Mouse (Mus musculus) testis, postnatal 14 days (tissue): ENCODE data around the gene Mgat5.

Experiments used
- DNase-seq: peaks from one replicate; pipeline ENCODE4 v3.0.0; 2021; ENCODE audit warnings: low spot score

The Mgat5 gene

DNA sequence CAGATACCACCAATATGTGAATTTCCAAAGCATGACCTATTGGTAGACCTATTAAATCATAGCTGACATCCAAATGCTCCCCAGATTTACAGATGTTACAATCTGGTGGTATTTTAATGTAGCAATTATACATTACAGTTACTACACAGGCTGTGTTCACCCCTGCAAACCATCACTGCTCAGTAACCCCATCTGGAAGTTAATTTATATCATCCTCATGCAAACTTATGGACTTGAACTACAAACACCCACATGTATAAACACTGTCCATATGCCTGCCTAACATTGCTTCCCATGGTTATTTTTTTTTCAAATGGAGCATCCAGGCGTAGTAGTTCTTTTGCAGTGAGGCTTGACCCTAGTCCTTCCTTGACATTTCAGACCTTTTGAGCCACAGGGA lies 236.2 kb downstream of the Mgat5 start:
- DNase-seq, result no peak

DNA sequence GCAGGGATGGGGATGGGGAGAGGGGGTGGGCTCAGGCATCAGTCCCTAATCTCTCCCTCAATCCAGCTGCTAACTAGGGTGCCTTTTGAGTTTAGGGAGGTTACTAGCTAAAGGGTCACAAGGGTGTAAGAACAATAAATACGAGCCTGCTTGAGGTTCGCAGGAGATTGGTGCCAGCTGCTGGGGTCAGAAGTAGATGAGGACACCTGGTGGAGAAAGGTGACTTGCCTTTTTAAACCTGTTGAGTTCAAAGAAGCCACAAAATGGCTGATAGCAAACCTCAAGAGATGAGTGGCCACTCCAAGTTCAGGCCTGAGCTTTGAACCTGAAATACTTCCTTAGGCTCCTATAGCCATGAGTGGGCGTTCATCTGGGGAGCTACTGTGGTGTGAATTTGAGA lies 236.9 kb downstream of the Mgat5 start:
- no peak for DNase-seq

DNA sequence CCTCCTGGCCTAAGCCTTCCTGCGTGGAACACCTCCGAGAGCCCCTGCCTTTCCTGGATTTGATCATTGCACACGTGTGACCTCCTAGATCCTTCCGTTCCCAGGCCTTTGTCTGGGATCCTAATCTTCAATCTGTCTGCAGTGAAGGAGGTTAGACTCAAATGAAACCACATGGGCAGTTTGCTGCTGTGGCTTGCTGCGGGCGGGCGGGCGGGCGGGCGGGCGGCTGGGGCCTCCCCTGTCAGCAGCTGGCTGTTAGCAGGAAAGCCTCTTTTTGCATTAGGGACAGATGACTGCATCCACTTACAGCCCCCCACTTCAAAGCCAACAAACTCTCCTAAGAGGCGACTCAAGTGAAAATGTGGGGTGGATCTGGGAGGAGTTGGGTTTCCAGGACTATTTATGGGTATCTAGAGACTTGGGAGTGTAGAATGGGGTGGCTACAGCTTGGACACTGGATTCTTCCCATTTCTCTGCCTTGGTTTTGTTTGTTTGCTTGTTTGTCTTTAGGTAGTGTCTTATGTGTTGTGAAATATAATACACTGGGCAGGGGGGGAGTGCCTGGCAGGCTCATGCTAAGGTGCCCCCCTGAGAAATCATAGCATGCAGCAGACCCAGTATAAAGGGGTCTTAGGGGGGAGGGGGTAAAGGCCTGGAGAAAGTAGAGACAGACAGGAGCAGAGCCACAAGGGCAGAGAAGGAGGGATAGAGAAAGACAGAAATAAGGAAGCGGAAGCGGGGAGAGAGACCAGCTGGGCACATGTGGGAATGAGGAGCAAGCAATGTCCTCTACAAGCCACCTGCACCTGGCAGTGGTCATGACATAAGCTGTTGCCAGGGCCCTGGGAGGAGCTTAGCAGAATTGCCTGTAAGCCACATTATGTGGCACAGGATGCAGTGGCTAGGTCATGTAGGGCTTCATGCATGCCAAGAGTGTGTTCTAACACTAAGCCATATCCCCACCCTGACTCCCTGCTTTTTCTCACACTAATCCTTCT lies 238.4 kb downstream of the Mgat5 start:
- no peak for DNase-seq

DNA sequence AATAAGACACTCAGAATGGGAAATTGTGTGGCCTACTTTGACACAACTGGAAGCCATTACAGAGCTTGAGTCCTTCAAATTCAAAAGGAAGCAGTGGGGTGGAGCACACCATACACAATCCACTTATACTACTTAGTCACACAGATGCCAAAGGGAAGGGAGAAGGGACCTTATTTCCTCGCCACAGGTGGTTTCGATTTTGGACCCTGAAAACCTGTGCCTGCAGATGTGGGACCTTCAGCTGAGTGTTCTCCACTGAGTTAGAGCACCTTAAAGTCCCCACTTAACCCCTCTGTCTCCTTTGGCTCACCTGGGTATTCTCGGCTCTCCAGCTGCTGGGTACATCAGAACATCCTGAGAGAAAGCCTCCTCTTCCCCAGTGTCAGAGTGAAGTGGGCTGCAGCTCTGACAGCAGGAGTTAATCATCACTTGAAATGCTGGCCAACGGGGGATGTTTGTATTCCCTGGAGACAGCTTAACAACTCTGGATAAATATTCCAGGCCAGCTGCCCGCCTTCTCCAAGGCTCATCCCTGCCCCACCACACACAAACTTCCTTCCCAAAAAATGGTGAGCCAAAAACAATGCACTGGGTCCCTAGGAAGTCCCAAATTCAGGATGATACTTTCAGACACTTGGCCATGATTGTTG lies 240.1 kb downstream of the Mgat5 start:
- DNase-seq, result peak; percentile 14

DNA sequence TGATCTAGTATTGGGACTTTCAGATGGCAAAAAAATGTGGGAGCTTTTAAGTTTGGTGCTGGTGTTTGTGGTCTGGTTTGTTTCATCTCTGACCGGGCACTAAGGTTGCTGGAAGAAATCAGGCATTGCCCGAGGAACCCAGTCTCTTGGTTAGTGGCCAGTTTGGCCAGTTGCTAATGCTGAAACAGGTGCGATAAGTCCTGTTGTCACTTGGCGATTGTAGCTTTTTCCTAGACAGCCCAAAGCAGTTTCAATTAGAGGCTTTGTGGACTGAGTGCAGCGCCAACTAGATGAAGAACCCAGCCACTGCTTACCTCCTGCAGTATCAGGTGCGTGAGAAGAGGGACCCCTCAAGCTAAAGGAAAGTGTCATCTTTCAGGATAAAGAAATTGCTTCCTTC lies 248.6 kb downstream of the Mgat5 start:
- no peak for DNase-seq

DNA sequence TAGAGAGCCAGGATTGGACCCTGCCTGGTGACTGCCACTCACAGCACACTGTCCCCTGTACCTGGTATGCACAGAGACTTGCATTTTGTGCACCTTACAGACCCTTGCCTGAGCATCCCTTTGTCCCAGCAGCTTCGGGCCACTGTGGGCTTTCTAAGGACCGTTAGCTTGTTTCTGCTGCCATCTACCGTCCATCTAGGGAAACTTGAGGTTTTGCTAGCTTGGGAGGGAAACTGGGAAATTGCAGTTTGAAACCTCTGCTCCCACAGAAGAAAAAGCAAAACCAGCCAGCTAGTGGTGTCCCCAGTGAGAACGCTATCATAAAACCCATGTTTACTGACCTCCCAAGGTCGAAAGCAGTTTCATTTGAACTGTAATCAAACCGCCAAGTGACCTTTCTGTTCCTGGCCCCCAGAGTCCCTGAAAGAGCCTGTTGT lies 254.2 kb downstream of the Mgat5 start:
- peak; percentile 54 for DNase-seq

DNA sequence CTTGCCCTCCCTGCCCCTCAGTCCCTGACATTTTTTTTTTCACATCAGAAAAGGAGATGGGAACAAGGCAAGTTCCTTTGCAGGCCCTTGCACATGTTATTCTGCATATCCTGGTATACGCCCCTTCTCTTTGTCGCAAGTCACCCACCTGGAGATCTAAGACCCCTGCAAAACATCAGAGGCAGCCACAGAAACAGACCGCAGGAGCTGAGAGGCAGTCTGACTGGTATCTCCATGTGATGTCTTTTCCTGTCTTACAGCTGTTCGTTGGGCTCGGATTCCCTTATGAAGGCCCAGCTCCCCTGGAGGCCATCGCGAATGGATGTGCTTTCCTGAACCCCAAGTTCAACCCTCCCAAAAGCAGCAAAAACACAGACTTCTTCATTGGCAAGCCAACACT lies 254.8 kb downstream of the Mgat5 start:
- DNase-seq, result no peak

DNA sequence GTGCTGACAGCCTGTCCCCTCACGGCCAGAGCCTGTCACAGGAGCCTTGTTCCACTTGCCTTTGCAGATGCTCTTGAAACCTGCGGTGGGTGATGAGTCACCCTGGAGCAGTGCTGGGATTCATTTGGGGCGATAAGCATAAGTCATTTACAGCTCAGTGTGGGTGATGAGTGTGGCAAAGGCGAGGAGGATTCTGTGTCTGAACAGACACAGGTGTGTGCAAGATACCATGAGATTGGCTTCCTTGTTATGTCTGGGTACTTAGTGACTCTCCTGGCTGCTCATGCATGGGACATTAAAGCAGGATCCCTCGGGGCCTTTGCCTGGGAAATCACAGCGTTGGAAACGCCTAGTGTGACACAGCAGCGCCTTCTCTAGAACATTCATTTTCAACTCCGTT lies 256.2 kb downstream of the Mgat5 start:
- no peak for DNase-seq

DNA sequence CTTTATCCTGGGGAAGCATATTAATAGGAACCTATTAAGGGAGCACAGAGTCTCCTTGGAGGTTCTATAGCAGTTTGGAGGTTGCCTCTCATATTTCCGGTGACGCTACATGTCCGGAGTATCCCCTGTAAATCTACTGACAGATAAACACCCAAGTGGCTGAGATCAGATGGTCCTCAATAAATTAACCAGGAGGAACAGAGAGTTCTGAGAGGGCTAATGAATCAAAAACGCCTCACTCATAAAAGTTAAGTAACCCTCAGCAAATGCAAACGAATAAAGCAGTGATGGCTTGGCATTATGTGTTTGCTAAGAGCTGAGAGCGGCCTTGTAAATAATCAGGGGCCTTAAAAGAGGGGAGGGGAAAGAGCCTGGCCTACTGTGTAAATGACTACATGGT lies 259.2 kb downstream of the Mgat5 start:
- no peak for DNase-seq

DNA sequence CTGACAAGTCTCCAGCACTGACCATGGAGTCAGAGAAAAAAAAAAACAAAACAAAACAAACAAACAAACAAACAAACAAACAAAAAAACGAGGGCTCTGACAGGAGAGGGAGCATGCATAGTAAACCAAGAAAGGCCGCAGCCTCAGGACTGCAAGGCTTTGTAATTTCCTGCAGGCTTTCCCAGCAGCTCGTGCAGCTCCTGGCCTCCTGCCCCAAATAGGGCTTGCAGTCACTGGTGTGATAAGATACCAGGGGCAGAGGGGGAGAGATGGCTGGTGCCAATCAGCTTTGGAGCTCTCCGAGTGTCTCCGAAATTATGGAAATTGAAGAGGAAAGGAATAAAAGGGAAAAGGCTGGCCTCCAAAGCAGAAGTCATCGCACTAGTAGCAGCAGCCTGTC lies 260.5 kb downstream of the Mgat5 start:
- peak; percentile 73 for DNase-seq

DNA sequence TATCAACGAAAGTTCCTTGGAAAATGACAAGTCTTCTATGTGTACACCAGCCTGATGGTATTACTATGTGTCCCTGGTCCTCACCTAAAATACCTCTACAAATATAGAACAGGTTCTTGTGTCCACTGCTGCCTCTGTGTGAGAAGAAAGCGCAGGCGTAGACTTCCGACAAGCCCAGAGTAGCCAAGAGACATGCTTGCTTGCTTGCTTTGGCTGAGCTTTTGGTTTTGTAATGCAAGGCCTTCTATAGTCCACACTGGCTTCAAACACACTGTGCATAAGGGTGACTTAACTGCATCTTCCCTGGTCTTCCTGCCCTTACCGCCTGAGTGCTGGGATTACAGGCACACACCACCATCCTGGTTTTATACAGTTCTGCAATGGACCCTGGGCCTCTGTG lies 262.4 kb downstream of the Mgat5 start:
- DNase-seq, result no peak

DNA sequence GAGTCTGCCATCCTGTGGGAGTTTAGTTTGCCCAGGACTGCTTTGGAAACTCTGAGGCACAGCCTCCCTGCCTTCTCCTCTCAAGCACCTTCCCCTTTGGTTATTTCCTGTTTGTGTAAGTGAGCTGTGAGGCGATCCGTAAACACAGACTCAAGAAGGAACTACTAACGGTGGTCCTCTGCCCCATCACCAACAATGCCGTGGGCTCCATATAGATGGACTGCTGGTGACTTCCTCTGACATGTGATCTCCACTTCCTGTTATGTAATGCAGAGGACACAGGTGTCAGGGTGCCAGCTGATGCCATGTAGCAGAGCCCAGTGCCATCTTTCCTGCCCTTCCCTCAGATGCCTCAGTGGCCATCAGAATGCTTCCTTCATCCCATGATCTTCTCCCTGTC lies 265.4 kb downstream of the Mgat5 start:
- DNase-seq, result no peak

DNA sequence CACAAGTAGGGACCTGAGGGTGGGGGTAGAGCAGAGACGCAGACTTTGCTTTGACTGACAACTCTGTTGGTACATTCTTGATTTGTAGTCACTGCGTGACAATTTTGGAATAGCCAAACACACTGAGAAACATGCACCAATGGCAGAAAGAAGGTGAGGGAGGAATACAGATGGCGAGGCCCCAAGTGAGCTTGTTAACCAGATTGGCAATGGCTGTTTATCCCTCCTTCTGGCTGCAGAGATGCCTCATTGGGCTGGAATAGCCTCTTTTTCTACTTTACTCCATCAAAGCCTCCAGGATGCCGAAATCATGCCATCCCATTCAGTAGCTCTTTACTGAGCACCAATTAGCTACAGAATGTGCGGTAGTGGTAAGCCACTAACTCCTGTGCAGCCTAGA lies 270.9 kb downstream of the Mgat5 start:
- DNase-seq, result no peak

DNA sequence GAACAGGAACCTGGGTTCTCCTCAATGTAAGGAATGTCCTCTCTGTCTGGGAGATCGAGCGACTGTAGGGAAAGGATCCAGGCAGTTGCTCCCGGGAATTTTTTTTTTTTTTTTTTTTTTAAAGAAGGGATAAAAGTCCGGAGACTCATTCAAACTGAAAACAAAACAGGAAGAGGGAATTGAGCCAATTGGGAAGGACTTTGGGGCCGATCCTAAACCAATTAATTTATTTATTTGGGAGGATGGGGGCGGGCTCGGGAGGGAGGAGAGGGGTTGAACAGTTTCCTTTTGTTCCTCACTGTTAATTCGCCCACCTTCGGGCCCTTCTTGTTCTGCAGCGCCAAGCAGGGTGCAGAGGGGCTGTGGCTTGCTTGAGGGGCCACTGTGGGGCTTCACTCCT lies 278.1 kb downstream of the Mgat5 start:
- no peak for DNase-seq

DNA sequence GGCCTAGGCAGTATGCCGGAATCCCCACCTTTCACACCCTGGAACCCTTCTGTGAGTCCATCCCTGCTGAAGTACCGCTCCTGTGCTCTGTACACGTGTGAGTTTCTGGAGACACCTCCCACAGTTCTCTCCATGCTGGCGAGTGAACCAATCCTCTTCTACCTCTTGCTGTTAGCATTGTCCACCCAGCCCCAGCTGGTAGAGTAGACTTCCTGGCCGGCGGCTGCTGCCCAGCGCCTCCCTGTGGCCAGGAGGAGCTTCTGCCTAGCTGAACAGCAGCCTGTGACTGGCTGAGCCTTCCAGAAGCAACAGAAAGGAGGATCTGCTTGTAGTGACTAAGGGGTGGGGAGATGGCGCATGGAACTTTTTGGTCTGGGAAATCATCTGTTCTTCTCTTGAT lies 279.4 kb downstream of the Mgat5 start:
- DNase-seq, result peak; percentile 73

DNA sequence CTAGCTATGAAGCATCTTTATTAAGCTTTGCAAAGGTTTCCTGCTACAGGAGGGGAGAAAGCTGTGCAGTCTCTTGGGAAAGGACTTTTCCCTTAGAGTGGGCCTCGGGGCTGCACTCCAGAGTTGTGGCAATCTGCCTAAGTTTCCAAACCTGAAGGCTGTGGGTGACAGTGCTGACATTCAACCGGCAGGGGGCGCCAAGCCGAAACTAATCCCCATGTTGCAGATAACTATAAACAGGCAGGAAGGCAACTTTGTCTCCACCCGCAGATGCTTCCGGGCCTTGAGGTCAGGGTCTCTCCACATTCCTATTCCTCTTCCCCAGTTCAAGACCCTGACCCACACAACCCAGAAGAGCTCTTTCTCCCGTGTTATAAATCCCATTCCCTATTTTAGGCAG lies 280.0 kb downstream of the Mgat5 start:
- DNase-seq, result peak; percentile 59

DNA sequence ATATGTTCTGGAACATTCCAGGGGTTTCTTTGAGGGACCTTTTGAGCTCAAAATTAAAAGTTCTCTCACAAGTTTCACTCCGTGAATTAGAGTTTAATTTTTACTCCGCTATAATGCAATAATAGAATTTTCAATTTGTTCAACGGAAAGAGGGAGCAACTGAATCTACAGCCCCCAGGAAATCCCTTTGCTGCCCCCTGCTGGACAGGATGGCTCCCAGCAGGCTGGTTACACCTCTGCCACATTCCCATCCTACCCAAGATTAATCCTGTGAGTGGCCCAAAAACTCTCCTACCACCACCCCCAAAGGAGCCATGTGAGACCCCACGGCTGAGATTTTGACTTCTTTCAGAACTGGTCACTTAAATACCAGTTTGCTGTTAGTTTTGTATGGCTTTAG lies 282.3 kb downstream of the Mgat5 start:
- DNase-seq, result no peak

DNA sequence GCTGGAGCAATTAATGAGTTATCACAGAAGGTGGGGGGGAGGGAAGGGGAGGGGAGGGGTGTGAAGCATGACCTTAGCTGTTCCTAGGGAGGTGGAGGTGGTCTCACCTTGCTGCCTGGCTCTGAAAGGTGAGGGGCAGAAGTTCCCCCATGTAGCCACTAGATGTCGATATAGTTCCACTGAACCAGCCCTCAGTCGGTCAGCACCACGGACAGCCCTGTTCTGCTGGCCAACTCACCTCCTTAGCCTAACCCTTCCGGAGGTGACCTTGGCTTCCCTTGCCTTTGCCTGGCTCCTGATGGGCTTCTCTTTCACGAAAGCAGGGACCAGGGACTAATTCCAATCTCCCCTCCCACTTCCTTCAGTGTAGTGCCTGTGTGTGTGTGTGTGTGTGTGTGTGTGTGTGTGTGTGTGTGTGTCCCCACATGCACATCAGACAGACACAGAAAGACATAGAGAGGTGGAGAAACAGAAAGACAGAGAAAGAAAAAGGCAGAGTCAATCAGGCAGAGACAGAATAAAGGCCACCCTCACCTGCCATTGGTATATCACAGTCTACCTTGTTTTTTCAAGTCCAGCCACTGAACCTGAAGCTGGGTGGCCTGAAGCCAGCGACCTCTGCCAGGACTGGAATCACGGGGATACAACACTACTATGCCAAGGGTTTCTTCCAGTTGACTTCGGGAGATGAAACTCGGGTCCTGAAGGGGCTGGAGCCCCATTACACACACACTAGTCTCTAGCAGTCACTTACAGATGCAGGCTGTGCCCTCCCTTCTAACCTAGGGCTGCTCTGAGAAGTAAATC lies 292.1 kb downstream of the Mgat5 start:
- peak; percentile 37 for DNase-seq

DNA sequence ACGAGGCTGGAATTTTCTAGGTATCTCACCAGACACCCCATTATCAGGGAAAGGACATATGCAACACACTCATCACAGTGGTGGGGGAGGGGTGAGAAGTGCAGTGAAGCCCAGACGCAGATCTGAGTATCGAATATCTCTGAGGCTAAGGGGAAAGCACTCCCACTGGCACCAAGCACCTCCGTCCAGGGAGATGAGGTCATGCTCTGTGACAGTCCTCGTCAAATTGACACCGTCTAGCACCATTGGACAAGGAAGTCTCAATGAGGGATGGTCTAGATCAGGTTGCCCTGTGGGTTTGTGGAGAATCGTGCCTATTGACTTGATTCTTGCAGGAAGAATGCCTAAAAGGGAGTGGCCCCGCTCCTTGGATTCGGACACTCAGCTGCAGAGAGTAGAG lies 293.9 kb downstream of the Mgat5 start:
- DNase-seq, result no peak

DNA sequence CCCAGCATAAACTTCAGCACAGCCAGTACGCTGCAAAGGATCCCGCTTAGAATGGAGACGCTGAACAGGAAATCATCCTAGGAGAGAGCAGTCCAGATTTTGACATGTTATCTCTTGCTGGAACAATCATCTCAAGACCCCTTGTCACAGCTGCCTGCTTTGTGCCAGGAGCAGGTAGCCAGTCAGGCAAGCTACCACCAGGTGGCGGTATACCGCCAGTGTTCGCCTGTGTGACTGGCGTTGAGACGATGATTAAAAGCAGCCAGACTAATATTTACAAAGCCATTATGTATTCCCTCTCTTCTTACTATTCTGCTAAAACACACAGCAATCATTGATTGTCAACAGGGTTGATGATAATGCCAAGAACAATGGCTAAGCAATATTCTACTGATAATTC lies 295.4 kb downstream of the Mgat5 start:
- peak; percentile 35 for DNase-seq

DNA sequence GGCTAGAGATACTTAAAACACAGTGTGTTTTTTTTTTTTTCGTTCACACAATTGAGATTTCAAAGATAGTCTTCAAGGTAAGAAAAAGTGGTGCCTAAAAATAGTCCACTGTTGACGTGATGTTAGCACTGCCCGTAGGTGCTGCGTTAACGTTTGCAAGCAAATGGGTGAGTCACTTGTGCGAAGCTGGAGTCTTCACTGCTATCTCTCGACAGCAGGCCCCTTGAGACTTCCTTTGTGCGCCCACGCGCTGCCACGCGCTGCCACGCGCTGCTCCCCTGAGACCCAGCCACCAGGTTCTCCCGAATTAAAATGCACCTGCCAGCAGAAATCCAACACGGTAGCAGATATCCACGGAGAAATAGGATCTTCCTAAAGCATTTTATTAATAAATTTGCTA lies 295.9 kb downstream of the Mgat5 start:
- DNase-seq, result no peak

DNA sequence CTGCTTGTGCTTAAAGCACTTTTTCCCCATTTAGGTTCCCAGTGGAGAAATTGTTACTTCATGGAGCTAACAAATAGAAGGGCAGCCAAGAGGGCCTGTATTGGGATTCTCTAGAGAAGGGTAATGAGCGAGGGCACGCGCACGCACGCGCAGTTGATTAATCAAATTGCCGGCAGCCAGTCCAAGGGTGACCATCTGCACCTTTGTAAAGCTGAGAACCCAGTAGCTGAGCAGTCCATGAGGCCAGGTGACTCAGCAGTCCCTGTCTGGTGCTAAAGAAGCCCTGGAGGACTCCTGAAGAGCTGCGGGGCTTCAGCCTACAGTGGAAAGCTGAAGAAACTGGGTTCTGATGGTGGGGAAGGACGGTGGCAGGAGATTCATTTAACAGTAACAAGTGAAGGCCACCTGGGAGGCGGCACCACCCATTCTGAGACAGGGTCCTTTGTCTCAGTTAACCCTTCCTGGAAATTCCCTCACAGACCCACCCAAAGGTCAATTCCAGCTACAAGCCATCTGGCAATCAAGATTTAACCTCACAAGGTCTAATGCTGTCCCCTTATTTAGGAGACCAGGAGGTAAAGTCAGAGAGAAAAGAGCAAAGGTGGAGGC lies 302.3 kb downstream of the Mgat5 start:
- DNase-seq, result no peak
